Mouse (Mus musculus) hindbrain, embryonic 11.5 days (tissue): ENCODE measurements around the gene Olfr279. TPM values are rescaled to one million over a fixed set of nuclear protein-coding genes. Genes with fewer than 3 reads are reported as not detected.
"Not testable (repeated sequence)": the region's sequence is repeated elsewhere in the genome, so short reads cannot be mapped to it uniquely, and the experiment has no call there.

Source experiments
- ATAC-seq: fragments of 200-750 bp; cut with Nextera tagmentation; 2 replicates; pipeline ENCODE4 v1.8.0; 2017; ENCODE audit warnings: mild to moderate bottlenecking, moderate TSS enrichment, moderate library complexity; ENCODE audit not compliant: low FRiP score
- DNase-seq: peaks from one replicate; pipeline ENCODE4 v3.0.0-alpha.2; 2015; ENCODE audit warnings: low spot score
- H3K27ac ChIP-seq: fragments of 300-500 bp; sonication (generic); 2 replicates; pipeline ENCODE4 v1.5.1; 2014; ENCODE audit warnings: mild to moderate bottlenecking, low read depth, low read length
- H3K27me3 ChIP-seq: fragments of 300-500 bp; sonication (generic); 2 replicates; pipeline ENCODE4 v1.6.1; 2014; ENCODE audit warnings: mild to moderate bottlenecking, low read length, moderate library complexity, mixed read lengths; ENCODE audit not compliant: control insufficient read depth, insufficient read depth
- H3K36me3 ChIP-seq: fragments of 300-500 bp; sonication (generic); 2 replicates; pipeline ENCODE4 v1.6.1; 2014; ENCODE audit warnings: mild to moderate bottlenecking, low read length, moderate library complexity, mixed read lengths; ENCODE audit not compliant: control insufficient read depth, insufficient read depth
- H3K4me1 ChIP-seq: fragments of 300-500 bp; sonication (generic); replicated peaks from 2 replicates; pipeline ENCODE4 v1.6.1; 2014; ENCODE audit warnings: low read length, mixed read lengths; ENCODE audit not compliant: control insufficient read depth, insufficient read depth
- H3K4me2 ChIP-seq: fragments of 300-500 bp; sonication (generic); replicated peaks from 2 replicates; pipeline ENCODE4 v1.6.1; 2014; ENCODE audit warnings: mild to moderate bottlenecking, low read depth, low read length
- H3K4me3 ChIP-seq: fragments of 300-500 bp; sonication (generic); 2 replicates; pipeline ENCODE4 v1.5.1; 2014; ENCODE audit warnings: low read depth, low read length
- H3K9ac ChIP-seq: fragments of 300-500 bp; sonication (generic); 2 replicates; pipeline ENCODE4 v1.6.1; 2014; ENCODE audit warnings: low read depth, low read length
- H3K9me3 ChIP-seq: fragments of 300-500 bp; sonication (generic); 2 replicates; pipeline ENCODE4 v1.6.1; 2016; ENCODE audit warnings: low read length; ENCODE audit not compliant: control insufficient read depth
- WGBS: fragments of 180-500 bp; shearing (Covaris S2); extraction: QIAGEN DNeasy Blood & Tissue Kit; methylation state at CpG from one replicate; pipeline ENCODE4 v1.1.7; 2014; 5-methylcytosine and 5-hydroxymethylcytosine counted together
- polyA plus RNA-seq: library from polyadenylated mRNA; unstranded; fragments of >200 nt; fragmentation: Nextera tagmentation; extraction: Ambion mirVana; gene quantifications from 2 replicates; pipeline ENCODE4 v1.2.1, GENCODE M21; 2014

The Olfr279 gene
- polyA plus RNA-seq, 1 experiment from 2014 or later = not detected

- no peak overlapping the region for H3K4me3 ChIP-seq
- DNase-seq (no peak), ATAC-seq (no peak)
- no peaks in the 10 kb centered on the region for H3K4me1 ChIP-seq
- H3K36me3 ChIP-seq = peaks cover 7% of the 10 kb centered on the region
- H3K9ac ChIP-seq = no peak overlapping the region
- 79% methylated on average over 8 of the region's 8 CpGs for WGBS
- H3K27me3 ChIP-seq = no peaks in the 10 kb centered on the region
- H3K27ac ChIP-seq = no peak overlapping the region
- no peak overlapping the region for H3K4me2 ChIP-seq
- H3K9me3 ChIP-seq = no peaks in the 10 kb centered on the region
These were observed 21.9 kb downstream of the Olfr279 start for GRCm38 (mm10) chr15:98514146-98514545.

DNA sequence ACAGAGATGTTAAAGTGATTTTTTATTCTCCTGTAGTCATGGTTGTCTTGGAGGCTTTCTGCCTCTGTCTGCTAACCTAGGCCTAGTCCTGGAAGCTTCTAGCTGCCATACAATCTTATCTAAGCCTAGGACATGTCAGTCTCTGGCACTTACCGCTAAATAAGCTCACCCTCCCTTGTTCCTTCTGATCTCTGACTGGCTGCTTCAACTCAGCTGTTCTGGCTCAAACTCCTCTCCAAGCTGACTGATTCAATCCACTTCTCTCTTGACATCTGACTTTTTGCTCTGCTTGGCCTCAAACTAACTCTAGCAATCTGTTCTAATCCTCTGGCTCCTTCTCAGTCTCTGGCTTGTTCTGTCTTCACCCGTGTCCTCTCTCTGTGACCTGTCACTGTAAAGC is 22.6 kb downstream of the Olfr279 start:
- H3K9ac ChIP-seq, DNase-seq, H3K36me3 ChIP-seq, H3K27me3 ChIP-seq, H3K9me3 ChIP-seq, ATAC-seq, H3K27ac ChIP-seq, H3K4me1 ChIP-seq, H3K4me3 ChIP-seq, H3K4me2 ChIP-seq: not testable (repeated sequence)
- 89% methylated on average over 2 of the region's 2 CpGs for WGBS

DNA sequence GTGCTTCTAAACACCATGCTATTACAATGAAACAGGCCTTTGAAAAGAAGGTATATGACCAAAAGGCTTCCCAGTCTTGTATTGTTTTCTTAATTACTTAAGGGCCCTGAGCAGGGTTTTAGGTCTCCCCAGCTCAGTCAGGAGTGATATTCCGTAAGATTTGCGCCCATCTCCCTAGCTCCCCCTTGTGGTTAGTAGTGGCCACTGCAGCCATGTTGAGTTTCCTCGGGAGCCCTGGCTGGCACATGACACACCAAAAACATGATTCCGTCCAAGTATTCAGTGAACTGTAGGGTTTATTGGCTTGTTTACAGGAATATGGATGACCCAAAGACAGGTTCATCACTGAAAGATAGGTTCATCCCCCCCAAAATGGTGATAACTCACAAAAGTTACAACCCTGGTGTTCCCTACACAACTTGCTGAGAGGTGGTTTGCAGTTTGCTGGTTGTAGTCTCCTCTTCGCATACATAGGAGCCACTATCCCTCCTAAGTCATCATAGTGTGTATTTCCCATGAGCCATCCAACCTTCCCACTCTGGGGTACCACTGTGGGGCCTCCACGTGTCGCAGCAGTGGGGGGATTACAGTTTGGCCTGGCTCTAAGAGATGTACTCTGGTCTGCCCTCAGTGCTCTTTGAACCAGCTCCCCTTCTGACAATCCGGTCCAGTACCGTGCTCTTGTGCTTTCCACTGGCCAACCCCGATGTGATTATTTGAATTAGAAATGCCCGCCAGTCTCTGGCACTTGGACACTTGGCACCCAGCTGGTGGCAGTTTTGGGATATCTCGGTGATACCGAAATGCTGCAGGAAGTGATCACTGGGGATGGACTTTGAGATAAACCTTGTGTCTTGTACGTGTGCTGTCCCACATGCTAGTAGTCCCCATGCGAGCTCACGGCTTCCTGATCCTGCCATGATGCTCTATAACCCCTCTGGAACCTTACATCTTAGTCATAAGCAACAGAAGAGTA is 25.5 kb downstream of the Olfr279 start:
- H3K9ac ChIP-seq = no peak overlapping the region
- no peak overlapping the region for H3K4me2 ChIP-seq
- H3K4me1 ChIP-seq = no peaks in the 10 kb centered on the region
- no peak overlapping the region for H3K4me3 ChIP-seq
- no peaks in the 10 kb centered on the region for H3K27me3 ChIP-seq
- ATAC-seq (no peak), DNase-seq (peak; percentile 79)
- H3K9me3 ChIP-seq = no peaks in the 10 kb centered on the region
- H3K36me3 ChIP-seq = peaks cover 10% of the 10 kb centered on the region
- no peak overlapping the region for H3K27ac ChIP-seq
- WGBS = 72% methylated on average over 16 of the region's 16 CpGs

DNA sequence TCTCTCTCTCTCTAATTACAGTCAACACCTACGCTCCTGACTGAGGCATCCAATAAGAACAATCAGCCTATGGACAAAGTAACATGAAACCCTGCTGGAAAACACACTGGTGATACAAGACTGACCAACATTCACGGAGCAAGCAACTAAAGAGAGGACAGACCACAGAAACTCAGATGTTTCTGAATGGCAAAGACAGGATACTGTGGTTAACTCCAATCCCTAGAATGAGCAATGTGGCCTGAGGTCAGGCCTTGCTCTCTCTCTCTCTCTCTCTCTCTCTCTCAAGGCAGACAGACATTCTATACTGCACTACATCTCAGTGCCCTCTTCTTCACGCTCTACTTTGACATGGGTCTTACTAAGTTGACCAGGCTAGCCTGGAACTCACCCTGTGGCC is 29.0 kb downstream of the Olfr279 start:
- Histone ChIP-seq H3K9ac (no peak overlapping the region), H3K4me1 (no peaks in the 10 kb centered on the region), H3K4me2 (no peak overlapping the region), H3K36me3 (peaks cover 14% of the 10 kb centered on the region), H3K27ac (no peak overlapping the region), H3K4me3 (no peak overlapping the region), H3K27me3 (no peaks in the 10 kb centered on the region), H3K9me3 (no peaks in the 10 kb centered on the region)
- DNase-seq (no peak), ATAC-seq (no peak)
- WGBS = 93% methylated on average over 3 of the region's 3 CpGs

DNA sequence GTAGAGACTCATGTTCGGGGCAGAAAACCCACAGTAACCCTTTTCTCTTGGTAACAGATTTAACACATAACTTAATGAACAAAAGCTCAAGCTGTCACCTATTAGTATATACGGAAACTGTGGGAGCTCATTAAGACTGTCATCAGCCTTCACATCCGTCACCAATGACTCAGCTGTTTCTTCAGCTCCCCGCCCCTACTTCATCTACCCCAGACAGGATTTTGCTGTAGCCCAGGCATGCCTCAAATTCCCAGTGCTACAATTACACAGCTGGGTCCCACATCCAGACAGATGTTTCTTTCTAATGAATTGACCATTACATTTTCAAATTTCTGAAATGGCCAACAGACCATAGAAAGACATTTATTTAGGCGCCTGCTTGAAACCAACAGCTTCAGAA is 33.9 kb downstream of the Olfr279 start:
- Histone ChIP-seq H3K4me1 (no peaks in the 10 kb centered on the region), H3K27ac (no peak overlapping the region), H3K36me3 (peaks cover 15% of the 10 kb centered on the region), H3K9ac (no peak overlapping the region), H3K4me2 (no peak overlapping the region), H3K9me3 (no peaks in the 10 kb centered on the region), H3K4me3 (no peak overlapping the region), H3K27me3 (no peaks in the 10 kb centered on the region)
- DNase-seq = no peak
- ATAC-seq = no peak
- WGBS = 72% methylated on average over 5 of the region's 5 CpGs

- Histone ChIP-seq H3K36me3 (peaks cover 15% of the 10 kb centered on the region), H3K4me2 (no peak overlapping the region), H3K27ac (no peak overlapping the region), H3K27me3 (no peaks in the 10 kb centered on the region), H3K9ac (no peak overlapping the region), H3K4me3 (no peak overlapping the region), H3K9me3 (no peaks in the 10 kb centered on the region), H3K4me1 (no peaks in the 10 kb centered on the region)
- WGBS = 94% methylated on average over 5 of the region's 5 CpGs
- no peak for DNase-seq
- no peak for ATAC-seq
These were observed 35.0 kb downstream of the Olfr279 start for GRCm38 (mm10) chr15:98527056-98527771.

GRCm38 (mm10) chr15:98528066-98528563 is 35.9 kb downstream of the Olfr279 start:
- H3K4me2 ChIP-seq = no peak overlapping the region
- H3K4me1 ChIP-seq = 0 out of 2 replicates have a peak, but pooled peaks cover 3% of the 10 kb centered on the region
- DNase-seq (no peak), ATAC-seq (no peak)
- H3K9ac ChIP-seq = no peak overlapping the region
- H3K4me3 ChIP-seq = no peak overlapping the region
- H3K27ac ChIP-seq = no peak overlapping the region
- 91% methylated on average over 5 of the region's 5 CpGs for WGBS
- H3K27me3 ChIP-seq = no peaks in the 10 kb centered on the region
- H3K36me3 ChIP-seq = peaks cover 15% of the 10 kb centered on the region
- H3K9me3 ChIP-seq = no peaks in the 10 kb centered on the region

GRCm38 (mm10) chr15:98532281-98532680 is 40.1 kb downstream of the Olfr279 start:
- ATAC-seq (no peak), DNase-seq (no peak)
- H3K27me3 ChIP-seq = no peaks in the 10 kb centered on the region
- H3K36me3 ChIP-seq = peaks cover 11% of the 10 kb centered on the region
- 0 out of 2 replicates have a peak, but pooled peaks cover 3% of the 10 kb centered on the region for H3K4me1 ChIP-seq
- H3K9ac ChIP-seq = peak overlapping the region; percentile 95
- peak overlapping the region; percentile 84 for H3K4me2 ChIP-seq
- no peak overlapping the region for H3K27ac ChIP-seq
- WGBS = 57% methylated on average over 5 of the region's 5 CpGs
- no peaks in the 10 kb centered on the region for H3K9me3 ChIP-seq
- H3K4me3 ChIP-seq = peak overlapping the region; percentile 89
